Mouse (Mus musculus) liver, adult 2 months (tissue): Measurements from ENCODE around the gene St13.

ENCODE experiments used
- CTCF ChIP-seq: fragments of 200-500 bp; IDR thresholded peaks from 2 replicates; pipeline ENCODE4 v1.5.1; 2011; ENCODE audit warnings: low read depth, low read length, control low read depth
- POLR2A ChIP-seq: fragments of 200-500 bp; IDR thresholded peaks from 2 replicates; pipeline ENCODE4 v1.6.1; 2011; ENCODE audit warnings: low read length, control low read depth; ENCODE audit not compliant: insufficient read depth; ENCODE audit errors: extremely low read depth

GRCm38 (mm10) chr15:81358943-81359342 is 40.9 kb downstream of the St13 start:
- TF ChIP-seq CTCF (no peak), POLR2A (no peak)
